Mouse (Mus musculus) MEL (cell line): ENCODE measurements around the gene Acsl5. TPM values are rescaled to one million over a fixed set of nuclear protein-coding genes. Genes with fewer than 3 reads are reported as not detected.

Source experiments
- DNase-seq: peaks from one replicate; pipeline ENCODE4 v3.0.0; 2011; ENCODE audit warnings: low read depth, low spot score
- H3K27ac ChIP-seq: 2 replicates; pipeline ENCODE4 v1.5.1; 2012; ENCODE audit warnings: low read depth, mild to moderate bottlenecking, control low read depth, low read length, moderate library complexity; ENCODE audit not compliant: control insufficient read depth
- H3K27me3 ChIP-seq, 2 experiments: fragments of 150-350 bp in 1 of 2; sonication (generic) in 1 of 2; 2 replicates each; pipeline ENCODE4 v1.6.1; 2012; ENCODE audit warnings: low read length in 2 of 2, mild to moderate bottlenecking in 2 of 2, improper control_type of control experiment in 1 of 2, moderate library complexity in 1 of 2; ENCODE audit not compliant: insufficient read depth in 2 of 2, control insufficient read depth in 1 of 2
- H3K36me3 ChIP-seq, 2 experiments: 2 replicates each; pipeline ENCODE4 v1.6.1; 2012 to 2014; ENCODE audit warnings: low read length in 2 of 2, improper control_type of control experiment in 1 of 2, inconsistent platforms in 1 of 2, mild to moderate bottlenecking in 1 of 2; ENCODE audit not compliant: insufficient read depth in 2 of 2, control insufficient read depth in 1 of 2
- H3K4me1 ChIP-seq, 2 experiments: fragments of 150-350 bp in 1 of 2; sonication (generic) in 1 of 2; 2 replicates each; pipeline ENCODE4 v1.6.1; 2012; ENCODE audit warnings: low read length in 2 of 2, improper control_type of control experiment in 1 of 2, mild to moderate bottlenecking in 1 of 2; ENCODE audit not compliant: insufficient read depth in 2 of 2, control insufficient read depth in 1 of 2
- H3K4me3 ChIP-seq, 2 experiments: fragments of 150-350 bp in 1 of 2; sonication (generic) in 1 of 2; 2 replicates each; pipeline ENCODE4 v1.5.1; 2012; ENCODE audit warnings: low read depth in 2 of 2, low read length in 2 of 2, mild to moderate bottlenecking in 2 of 2, moderate library complexity in 2 of 2, control low read depth in 1 of 2, improper control_type of control experiment in 1 of 2; ENCODE audit not compliant: control insufficient read depth in 1 of 2, insufficient read depth in 1 of 2
- H3K79me2 ChIP-seq: 2 replicates; pipeline ENCODE4 v1.6.1; 2012; ENCODE audit warnings: mild to moderate bottlenecking, low read length, moderate library complexity; ENCODE audit not compliant: control insufficient read depth, poor library complexity, insufficient read depth
- H3K9ac ChIP-seq: 2 replicates; pipeline ENCODE4 v1.6.1; 2012; ENCODE audit warnings: low read depth, mild to moderate bottlenecking, control low read depth, low read length, moderate library complexity; ENCODE audit not compliant: control insufficient read depth, poor library complexity, severe bottlenecking
- H3K9me3 ChIP-seq: fragments of 150-350 bp; sonication (generic); replicated peaks from 2 replicates; pipeline ENCODE4 v1.6.1; 2012; ENCODE audit warnings: mild to moderate bottlenecking, low read length, improper control_type of control experiment, moderate library complexity; ENCODE audit not compliant: insufficient read depth
- BHLHE40 ChIP-seq: IDR thresholded peaks from 2 replicates; pipeline ENCODE4 v1.6.1; 2012; ENCODE audit warnings: low read depth, mild to moderate bottlenecking, inconsistent platforms, low read length, improper control_type of control experiment, borderline replicate concordance
- CHD1 ChIP-seq: IDR thresholded peaks from 2 replicates; pipeline ENCODE4 v1.6.1; 2012; ENCODE audit warnings: low read depth, mild to moderate bottlenecking, inconsistent platforms, low read length, improper control_type of control experiment
- CTCF ChIP-seq, 3 experiments: IDR thresholded peaks in 2 of 3; conservative IDR thresholded peaks in 1 of 3; 2 replicates each; pipeline ENCODE4 v1.5.1; 2011 to 2012; ENCODE audit warnings: low read length in 3 of 3, low read depth in 2 of 3, mild to moderate bottlenecking in 2 of 3, improper control_type of control experiment in 1 of 3, inconsistent platforms in 1 of 3, mixed read lengths in 1 of 3, moderate library complexity in 1 of 3; ENCODE audit not compliant: control insufficient read depth in 1 of 3, insufficient read depth in 1 of 3, poor library complexity in 1 of 3, severe bottlenecking in 1 of 3
- E2F4 ChIP-seq: IDR thresholded peaks from 2 replicates; pipeline ENCODE4 v1.6.1; 2011; ENCODE audit warnings: low read depth, low read length, improper control_type of control experiment, borderline replicate concordance
- ELF1 ChIP-seq: IDR thresholded peaks from 2 replicates; pipeline ENCODE4 v1.6.1; 2014; ENCODE audit warnings: low read depth, mild to moderate bottlenecking, inconsistent platforms, low read length, improper control_type of control experiment, moderate library complexity
- EP300 ChIP-seq, 2 experiments: IDR thresholded peaks; 2 replicates each; pipeline ENCODE4 v1.6.1; 2011; ENCODE audit warnings: improper control_type of control experiment in 2 of 2, low read length in 2 of 2, low read depth in 1 of 2, mild to moderate bottlenecking in 1 of 2
- ETS1 ChIP-seq: IDR thresholded peaks from 2 replicates; pipeline ENCODE4 v1.6.1; 2012; ENCODE audit warnings: low read depth, mild to moderate bottlenecking, inconsistent platforms, low read length, improper control_type of control experiment, moderate library complexity
- GABPA ChIP-seq: IDR thresholded peaks from 2 replicates; pipeline ENCODE4 v1.6.1; 2012; ENCODE audit warnings: low read depth, mild to moderate bottlenecking, inconsistent platforms, low read length, improper control_type of control experiment, moderate library complexity
- GATA1 ChIP-seq: IDR thresholded peaks from 2 replicates; pipeline ENCODE4 v1.6.1; 2011; ENCODE audit warnings: low read depth, low read length, improper control_type of control experiment
- HCFC1 ChIP-seq: IDR thresholded peaks from 2 replicates; pipeline ENCODE4 v1.6.1; 2012; ENCODE audit warnings: low read depth, mild to moderate bottlenecking, inconsistent platforms, low read length, improper control_type of control experiment, moderate library complexity
- JUND ChIP-seq: IDR thresholded peaks from 2 replicates; pipeline ENCODE4 v1.6.1; 2011; ENCODE audit warnings: low read depth, mild to moderate bottlenecking, improper control_type of control experiment, low read length
- KAT2A ChIP-seq: conservative IDR thresholded peaks from 2 replicates; pipeline ENCODE4 v1.6.1; 2012; ENCODE audit warnings: low read depth, low read length, improper control_type of control experiment, inconsistent platforms
- MAFK ChIP-seq: IDR thresholded peaks from 2 replicates; pipeline ENCODE4 v1.6.1; 2011; ENCODE audit warnings: low read depth, mild to moderate bottlenecking, low read length, improper control_type of control experiment, borderline replicate concordance
- MAX ChIP-seq: IDR thresholded peaks from 2 replicates; pipeline ENCODE4 v1.6.1; 2011; ENCODE audit warnings: low read length, improper control_type of control experiment
- MAZ ChIP-seq: IDR thresholded peaks from 2 replicates; pipeline ENCODE4 v1.6.1; 2012; ENCODE audit warnings: low read depth, mild to moderate bottlenecking, inconsistent platforms, low read length, improper control_type of control experiment
- MEF2A ChIP-seq: IDR thresholded peaks from 2 replicates; pipeline ENCODE4 v1.6.1; 2014; ENCODE audit warnings: low read depth, mild to moderate bottlenecking, inconsistent platforms, low read length, improper control_type of control experiment; ENCODE audit not compliant: poor library complexity, insufficient replicate concordance, severe bottlenecking; ENCODE audit errors: extremely low read depth
- MXI1 ChIP-seq: IDR thresholded peaks from 2 replicates; pipeline ENCODE4 v1.6.1; 2011; ENCODE audit warnings: mild to moderate bottlenecking, low read depth, low read length, improper control_type of control experiment
- MYC ChIP-seq: IDR thresholded peaks from 2 replicates; pipeline ENCODE4 v1.6.1; 2011; ENCODE audit warnings: low read depth, mild to moderate bottlenecking, low read length, improper control_type of control experiment, moderate library complexity
- NELFE ChIP-seq: IDR thresholded peaks from 2 replicates; pipeline ENCODE4 v1.6.1; 2011; ENCODE audit warnings: low read depth, low read length, improper control_type of control experiment
- NRF1 ChIP-seq: IDR thresholded peaks from 2 replicates; pipeline ENCODE4 v1.6.1; 2014; ENCODE audit warnings: low read depth, mild to moderate bottlenecking, inconsistent platforms, low read length, improper control_type of control experiment, moderate library complexity; ENCODE audit not compliant: poor library complexity, insufficient read depth, severe bottlenecking
- POLR2A ChIP-seq, 2 experiments: IDR thresholded peaks; 2 replicates each; pipeline ENCODE4 v1.6.1; 2011 to 2012; ENCODE audit warnings: low read length in 2 of 2, mild to moderate bottlenecking in 2 of 2, control low read depth in 1 of 2, improper control_type of control experiment in 1 of 2, low read depth in 1 of 2, moderate library complexity in 1 of 2; ENCODE audit not compliant: control insufficient read depth in 1 of 2, insufficient read depth in 1 of 2, poor library complexity in 1 of 2
- POLR2AphosphoS2 ChIP-seq: IDR thresholded peaks from 2 replicates; pipeline ENCODE4 v1.6.1; 2011; ENCODE audit warnings: low read length, improper control_type of control experiment
- POLR2AphosphoS5 ChIP-seq: IDR thresholded peaks from 2 replicates; pipeline ENCODE4 v1.6.1; 2012; ENCODE audit warnings: low read depth, borderline replicate concordance, mild to moderate bottlenecking, inconsistent platforms, low read length, moderate library complexity, mixed read lengths
- RAD21 ChIP-seq: IDR thresholded peaks from 2 replicates; pipeline ENCODE4 v1.6.1; 2011; ENCODE audit warnings: mild to moderate bottlenecking, low read depth, low read length, improper control_type of control experiment
- RCOR1 ChIP-seq: IDR thresholded peaks from 2 replicates; pipeline ENCODE4 v1.6.1; 2012; ENCODE audit warnings: low read depth, mild to moderate bottlenecking, inconsistent platforms, low read length, improper control_type of control experiment
- SIN3A ChIP-seq: IDR thresholded peaks from 2 replicates; pipeline ENCODE4 v1.6.1; 2012; ENCODE audit warnings: low read length, improper control_type of control experiment, inconsistent platforms
- SMC3 ChIP-seq: IDR thresholded peaks from 2 replicates; pipeline ENCODE4 v1.6.1; 2011; ENCODE audit warnings: low read depth, low read length, improper control_type of control experiment
- TAL1 ChIP-seq: IDR thresholded peaks from 2 replicates; pipeline ENCODE4 v1.6.1; 2012; ENCODE audit warnings: mild to moderate bottlenecking, inconsistent platforms, low read length, moderate library complexity, mixed read lengths
- TBP ChIP-seq: IDR thresholded peaks from 2 replicates; pipeline ENCODE4 v1.8.0; 2011; ENCODE audit warnings: low read depth, low read length, improper control_type of control experiment
- TCF12 ChIP-seq: IDR thresholded peaks from 2 replicates; pipeline ENCODE4 v1.6.1; 2014; ENCODE audit warnings: low read depth, mild to moderate bottlenecking, inconsistent platforms, low read length, improper control_type of control experiment, moderate library complexity
- UBTF ChIP-seq: IDR thresholded peaks from 2 replicates; pipeline ENCODE4 v1.6.1; 2012; ENCODE audit warnings: low read depth, mild to moderate bottlenecking, inconsistent platforms, low read length, improper control_type of control experiment, moderate library complexity, borderline replicate concordance; ENCODE audit not compliant: insufficient read depth
- USF1 ChIP-seq: IDR thresholded peaks from 2 replicates; pipeline ENCODE4 v1.6.1; 2014; ENCODE audit warnings: low read depth, mild to moderate bottlenecking, inconsistent platforms, low read length, improper control_type of control experiment, moderate library complexity
- USF2 ChIP-seq, 2 experiments: IDR thresholded peaks; 2 replicates each; pipeline ENCODE4 v1.6.1; 2011 to 2012; ENCODE audit warnings: improper control_type of control experiment in 2 of 2, low read length in 2 of 2, borderline replicate concordance in 1 of 2, inconsistent platforms in 1 of 2, low read depth in 1 of 2, mild to moderate bottlenecking in 1 of 2; ENCODE audit not compliant: insufficient read depth in 1 of 2
- ZC3H11A ChIP-seq: IDR thresholded peaks from 2 replicates; pipeline ENCODE4 v1.6.1; 2012; ENCODE audit warnings: low read depth, mild to moderate bottlenecking, inconsistent platforms, low read length, improper control_type of control experiment
- ZKSCAN1 ChIP-seq: IDR thresholded peaks from 2 replicates; pipeline ENCODE4 v1.6.1; 2012; ENCODE audit warnings: low read depth, mild to moderate bottlenecking, inconsistent platforms, low read length, improper control_type of control experiment, moderate library complexity
- ZMIZ1 ChIP-seq: IDR thresholded peaks from 2 replicates; pipeline ENCODE4 v1.6.1; 2012; ENCODE audit warnings: low read depth, mild to moderate bottlenecking, inconsistent platforms, low read length, improper control_type of control experiment, moderate library complexity
- ZNF384 ChIP-seq: IDR thresholded peaks from 2 replicates; pipeline ENCODE4 v1.6.1; 2012; ENCODE audit warnings: low read depth, mild to moderate bottlenecking, inconsistent platforms, low read length, improper control_type of control experiment
- polyA plus RNA-seq, 2 experiments: library from polyadenylated mRNA; stranded (reverse) in 1 of 2; unstranded in 1 of 2; fragments of >175 nt in 1 of 2; fragments of >200 nt in 1 of 2; gene quantifications; 2 replicates each; pipeline versions ENCODE4 v1.2.1 to v1.2.4; 2012; ENCODE audit warnings: low replicate concordance in 2 of 2, low read depth in 1 of 2; ENCODE audit not compliant: insufficient read length in 2 of 2, insufficient read depth in 1 of 2, missing spikeins in 1 of 2
- total RNA-seq: library from RNA; depleted of rRNA; stranded (reverse); fragments of 300-350 nt; gene quantifications from 2 replicates; pipeline ENCODE4 v1.2.3, GENCODE M21; 2012

The Acsl5 gene
- total and polyA plus RNA-seq, 3 experiments: 223 to 318 TPM; not detected in 1

DNA sequence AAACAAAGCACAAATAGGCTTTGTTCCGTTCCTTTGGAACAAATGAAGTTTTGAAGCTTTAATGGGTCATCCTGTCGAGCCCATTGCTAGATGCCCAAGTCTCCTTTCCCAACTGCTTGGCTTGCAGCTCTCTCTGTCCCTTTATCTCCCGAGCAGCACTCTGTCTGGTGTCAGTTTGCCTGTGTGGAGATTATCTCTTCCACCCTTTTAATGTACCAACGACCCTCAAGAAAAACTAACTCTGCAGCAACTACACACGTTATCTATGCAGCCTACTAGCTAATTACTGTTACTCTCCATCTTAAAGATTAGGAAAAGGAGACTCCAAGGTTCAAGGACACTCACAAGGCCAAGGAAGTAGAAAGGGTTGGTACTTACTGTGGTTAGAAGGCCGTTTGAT is 21.6 kb downstream of the Acsl5 start:
- H3K27ac ChIP-seq: peak overlapping the region; percentile 91
- H3K27me3 ChIP-seq: no peaks in the 10 kb centered on the region
- no peaks in the 10 kb centered on the region for H3K79me2 ChIP-seq
- H3K4me1 ChIP-seq: peaks cover 44 to 46% of the 10 kb centered on the region in 2 experiments
- H3K9ac ChIP-seq: peak overlapping the region; percentile 2; the same call in 1 of the 2 replicates
- H3K9me3 ChIP-seq: no peaks in the 10 kb centered on the region
- H3K4me3 ChIP-seq: no peak overlapping the region
- DNase-seq: peak; percentile 85
- H3K36me3 ChIP-seq: peaks cover 37 to 59% of the 10 kb centered on the region in 2 experiments
- TF ChIP-seq E2F4 (no peak), TCF12 (peak; percentile 98), EP300 (IDR thresholded peaks at IDR 0.05; ENCODE audit: low read depth in 1 of 2, low read length in 2 of 2) (peak; percentile 100), POLR2A (IDR thresholded peaks at IDR 0.05; ENCODE audit: control insufficient read depth in 1 of 2, insufficient read depth in 1 of 2, low read depth in 1 of 2, low read length in 2 of 2, poor library complexity in 1 of 2) (peak in 1 of 2 experiments; percentile 61; a peak in 2 of 4 replicates), RCOR1 (peak; percentile 92), ZNF384 (peak; percentile 59), MEF2A (no peak), ELF1 (peak; percentile 19; the same call in 1 of the 2 replicates), USF2 (IDR thresholded peaks at IDR 0.05; ENCODE audit: borderline replicate concordance in 1 of 2, insufficient read depth in 1 of 2, low read depth in 1 of 2, low read length in 2 of 2) (no peak), HCFC1 (peak; percentile 54), GABPA (0 out of 2 replicates have a peak, but pooled peaks have one; percentile 14), GATA1 (peak; percentile 99), KAT2A (no peak; the same call in none of the 2 replicates), ETS1 (peak; percentile 96), POLR2AphosphoS2 (peak; percentile 77), MXI1 (no peak), JUND (peak; percentile 95), CTCF (IDR thresholded peaks at IDR 0.05 in 2 of 3, conservative IDR thresholded peaks at IDR 0.05 in 1 of 3; ENCODE audit: control insufficient read depth in 1 of 3, insufficient read depth in 1 of 3, low read depth in 2 of 3, low read length in 3 of 3, poor library complexity in 1 of 3, severe bottlenecking in 1 of 3) (no peak), ZKSCAN1 (no peak), TAL1 (peak; percentile 76), CHD1 (no peak), ZC3H11A (no peak), ZMIZ1 (peak; percentile 91), MAZ (peak; percentile 84), BHLHE40 (peak; percentile 65; the same call in 1 of the 2 replicates), NRF1 (no peak), UBTF (no peak), POLR2AphosphoS5 (no peak), MAX (peak; percentile 46; the same call in 1 of the 2 replicates), RAD21 (no peak), SIN3A (peak; percentile 100), TBP (0 out of 2 replicates have a peak, but pooled peaks have one; percentile 49), MAFK (peak; percentile 86), MYC (peak; percentile 90), NELFE (peak; percentile 53; the same call in 1 of the 2 replicates), USF1 (no peak), SMC3 (peak; percentile 2; the same call in 1 of the 2 replicates)
